Mouse (Mus musculus) mammary gland, adult 2 months (tissue): ENCODE measurements around the gene Akr7a5. TPM values are rescaled to one million over a fixed set of nuclear protein-coding genes. Genes with fewer than 3 reads are reported as not detected.

Experiments used
- polyA plus RNA-seq: library from polyadenylated mRNA; depleted of rRNA; stranded (reverse); fragments of >200 nt; gene quantifications from 2 replicates; pipeline ENCODE4 v1.2.3, GENCODE M21; 2012; ENCODE audit warnings: low replicate concordance; rRNA removed

The Akr7a5 gene
- 33.7 and 51.5 TPM in 2 replicates for polyA plus RNA-seq

DNA sequence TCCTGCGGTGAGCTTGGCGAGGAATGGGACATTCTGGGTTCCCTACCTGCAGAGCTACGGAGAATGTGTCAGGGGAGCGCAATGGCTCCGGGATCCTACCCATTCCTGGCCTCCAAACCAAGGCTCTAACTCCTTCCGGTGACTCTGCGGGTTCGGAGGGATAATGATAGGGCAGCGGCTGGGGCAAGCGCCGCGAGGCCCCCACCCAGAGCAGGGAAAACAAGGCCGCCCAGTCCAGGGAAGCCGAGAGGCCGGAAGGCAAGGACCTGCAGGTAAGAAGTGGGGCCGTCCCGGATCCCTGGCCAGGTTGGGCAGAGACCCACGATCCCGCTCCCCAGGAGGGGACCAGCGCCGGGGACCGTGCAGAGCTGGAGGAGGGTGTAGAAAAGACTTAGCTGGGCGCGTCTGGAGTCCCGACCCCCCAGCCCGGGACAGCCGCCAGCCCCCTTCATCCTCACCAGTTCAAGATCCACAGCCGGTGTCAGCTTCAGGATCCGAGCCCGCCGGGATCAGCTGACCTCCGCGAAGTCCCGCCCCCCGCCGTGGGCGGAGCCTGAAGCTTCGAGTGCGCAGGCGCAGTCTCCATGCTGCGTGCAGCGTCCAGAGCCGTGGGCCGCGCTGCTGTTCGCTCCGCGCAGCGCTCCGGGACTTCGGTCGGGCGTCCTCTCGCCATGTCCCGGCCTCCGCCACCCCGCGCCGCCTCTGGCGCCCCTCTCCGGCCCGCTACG lies at the start of gene Akr7a5, which contains the start of gene Pqlc2:
Akr7a5 (plus strand) TSS at position 574 of the 728 bp plus-strand sequence.
Pqlc2 (minus strand) TSS at position 538 of the 728 bp plus-strand sequence.

GRCm38 (mm10) chr4:139351931-139352711 lies 41.6 kb downstream of the Akr7a5 start, which contains the start of the genes Mrto4, Emc1 and Ubr4:
Mrto4 (minus strand) TSS chr4:139352576.
Emc1 (plus strand) TSS chr4:139352587.
Ubr4 (plus strand) TSS chr4:139352609.

Other genes starting within 250 kb of the Akr7a5 start
- 0.09 and 0.13 TPM in 2 replicates for gene Htr6, start 235.2 kb upstream of the Akr7a5 start, polyA plus RNA-seq
- gene Nbl1, start 217.8 kb upstream of the Akr7a5 start, polyA plus RNA-seq, result 105 and 191 TPM in 2 replicates
- 29.4 and 94.0 TPM in 2 replicates for gene Minos1, start 179.6 kb upstream of the Akr7a5 start, polyA plus RNA-seq
- 139 and 209 TPM in 2 replicates for gene Capzb, start 117.8 kb upstream of the Akr7a5 start, polyA plus RNA-seq
- gene Pqlc2, start within 50 bp of the Akr7a5 start, polyA plus RNA-seq, result 40.3 and 44.0 TPM in 2 replicates
- 13.8 and 21.2 TPM in 2 replicates for gene Mrto4, start 41.8 kb downstream of the Akr7a5 start, polyA plus RNA-seq
- 40.2 and 49.0 TPM in 2 replicates for gene Emc1, start 41.8 kb downstream of the Akr7a5 start, polyA plus RNA-seq
- gene Ubr4, start 41.9 kb downstream of the Akr7a5 start, polyA plus RNA-seq, result 156 and 214 TPM in 2 replicates
- 9.3 and 9.7 TPM in 2 replicates for gene Iffo2, start 219.8 kb downstream of the Akr7a5 start, polyA plus RNA-seq